Mouse (Mus musculus) layer of hippocampus, adult 2 months (tissue): ENCODE measurements around the gene Exd2. TPM values are rescaled to one million over a fixed set of nuclear protein-coding genes. Genes with fewer than 3 reads are reported as not detected.
"Not testable (repeated sequence)": the region's sequence is repeated elsewhere in the genome, so short reads cannot be mapped to it uniquely, and the experiment has no call there.

Source experiments
- DNase-seq, 2 experiments: peaks; one replicate each; pipeline ENCODE4 v3.0.0; 2022; ENCODE audit warnings: low spot score in 2 of 2
- H3K27ac ChIP-seq: fragments of 200-600 bp; 2 replicates; pipeline ENCODE4 v1.8.1; 2022
- H3K4me3 ChIP-seq: fragments of 200-600 bp; 2 replicates; pipeline ENCODE4 v1.8.1; 2022; ENCODE audit warnings: mild to moderate bottlenecking
- CTCF ChIP-seq: fragments of 200-600 bp; conservative IDR thresholded peaks from 2 replicates; pipeline ENCODE4 v1.8.1; 2022; ENCODE audit warnings: antibody characterized with exemption, mild to moderate bottlenecking, moderate library complexity
- total RNA-seq, 2 experiments: library from RNA; stranded (reverse); gene quantifications; 2 replicates each; pipeline ENCODE4 v1.2.3; 2021

The Exd2 gene
- total RNA-seq, 2 experiments from 2014 or later, result 105 to 122 TPM

DNA sequence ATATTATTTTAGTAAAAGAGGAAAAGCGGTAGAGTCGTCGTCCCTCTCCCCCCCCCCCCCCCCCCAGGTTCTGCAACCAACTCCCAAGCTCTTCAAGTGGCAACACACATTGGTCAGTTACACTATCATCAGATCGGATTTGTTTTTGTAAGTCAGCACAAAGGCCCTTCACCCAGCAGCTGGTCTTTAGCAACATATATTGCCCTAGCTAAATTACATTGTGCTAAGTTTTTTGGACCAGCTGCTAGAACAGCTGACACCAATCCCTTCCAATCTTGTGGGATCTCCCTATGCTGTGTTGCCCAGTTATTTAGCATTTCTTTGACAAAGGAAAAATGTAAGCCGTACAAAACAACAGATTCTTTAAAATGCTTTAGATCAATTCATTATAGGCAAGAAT is 4.9 kb upstream of the Exd2 start:
- no peak for DNase-seq
- no peak overlapping the region for H3K27ac ChIP-seq
- no peak overlapping the region for H3K4me3 ChIP-seq
- TF ChIP-seq CTCF, result no peak

DNA sequence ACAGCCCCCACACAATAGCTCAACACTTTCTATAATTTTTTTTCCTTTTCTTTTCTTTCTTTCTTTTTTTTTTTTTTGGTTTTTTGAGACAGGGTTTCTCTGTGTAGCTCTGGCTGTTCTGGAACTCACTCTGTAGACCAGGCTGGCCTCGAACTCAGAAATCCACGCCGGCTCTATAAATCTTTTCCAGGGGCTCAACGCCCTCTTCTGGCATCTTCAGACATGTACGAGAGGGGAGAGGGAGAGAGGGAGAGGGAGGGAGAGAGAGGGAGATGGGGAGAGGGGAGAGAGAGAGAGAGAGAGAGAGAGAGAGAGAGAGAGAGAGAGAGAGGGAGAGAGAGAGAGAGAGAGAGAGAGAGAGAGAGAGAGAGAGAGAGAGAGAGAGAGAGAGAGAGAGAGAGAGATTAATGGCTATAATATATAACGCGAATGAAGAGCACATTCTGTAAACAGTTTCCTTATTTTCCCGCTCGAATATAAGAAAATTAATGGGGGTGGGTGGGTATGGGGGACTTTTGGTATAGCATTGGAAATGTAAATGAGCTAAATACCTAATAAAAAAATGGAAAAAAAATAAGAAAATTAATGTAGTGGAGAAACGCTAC is 501 bp upstream of the Exd2 start:
- DNase-seq, result not testable (repeated sequence)
- peak overlapping the region; percentile 94 for H3K4me3 ChIP-seq
- peak overlapping the region; percentile 91 for H3K27ac ChIP-seq

- Histone ChIP-seq H3K27ac (peak overlapping the region; percentile 91), H3K4me3 (peak overlapping the region; percentile 94)
- no peak for DNase-seq
- TF ChIP-seq CTCF, result no peak
These were observed 873 bp downstream of the Exd2 start for GRCm38 (mm10) chr12:80463666-80464269.

DNA sequence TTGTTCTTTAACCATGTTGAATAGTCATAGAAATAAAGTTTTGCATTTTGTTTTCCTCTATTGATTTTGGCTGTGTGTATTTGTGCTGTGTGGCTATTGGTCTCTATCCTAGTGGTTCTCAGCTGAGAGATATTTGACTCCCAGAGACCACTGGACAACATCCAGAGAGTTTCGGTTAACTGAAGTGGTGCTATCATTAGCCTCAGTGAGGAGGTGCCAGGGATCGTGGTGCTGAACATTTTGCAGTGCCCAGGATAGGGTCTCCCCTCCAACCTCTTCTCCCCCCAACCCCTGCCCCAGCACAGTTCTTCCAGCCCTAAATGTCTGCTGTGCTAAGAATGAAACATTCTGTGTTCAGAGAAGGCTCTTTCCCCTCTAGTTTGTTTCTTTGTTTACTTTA is 7.3 kb downstream of the Exd2 start:
- TF ChIP-seq CTCF, result no peak
- no peak for DNase-seq
- no peak overlapping the region for H3K27ac ChIP-seq
- H3K4me3 ChIP-seq, result no peak overlapping the region

DNA sequence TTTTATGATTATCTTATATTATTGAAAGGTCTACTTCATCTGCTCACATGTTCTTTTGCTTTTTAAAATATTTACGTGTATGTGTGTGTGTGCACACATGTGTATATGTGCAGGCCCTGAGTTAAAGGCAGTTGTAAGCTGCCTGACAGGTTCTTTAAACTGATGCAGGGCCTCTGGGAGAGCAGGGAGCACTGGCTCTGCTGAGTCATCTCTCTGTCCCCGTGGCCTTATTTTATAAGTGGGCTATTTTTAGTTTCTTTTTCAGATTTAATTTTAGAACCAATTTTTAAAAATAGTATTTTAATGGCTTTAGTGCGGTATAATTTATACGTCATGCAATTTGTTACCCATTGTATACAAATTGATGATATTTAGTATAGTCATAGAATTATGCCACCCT is 9.0 kb downstream of the Exd2 start:
- Histone ChIP-seq H3K4me3 (no peak overlapping the region), H3K27ac (no peak overlapping the region)
- DNase-seq, result no peak
- no peak for TF ChIP-seq CTCF

DNA sequence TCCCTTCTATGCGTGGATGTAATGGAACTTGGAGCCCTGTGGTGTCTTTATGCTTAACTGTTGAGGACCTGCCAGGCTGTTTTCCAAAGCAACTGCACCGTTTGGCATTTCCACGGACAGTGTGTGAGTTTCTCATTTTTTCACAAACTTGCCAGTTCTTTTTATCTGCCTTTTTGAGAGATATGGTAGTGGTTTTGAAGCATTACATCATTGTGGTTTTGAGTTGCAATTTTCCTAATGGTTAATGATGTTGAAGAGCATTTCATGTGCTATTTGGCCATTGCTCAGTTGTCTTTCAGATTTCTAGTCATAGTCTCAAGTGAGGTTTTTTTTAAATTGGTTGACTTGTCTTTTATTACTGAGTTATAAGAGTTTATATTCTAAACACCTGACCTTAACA is 10.8 kb downstream of the Exd2 start:
- Histone ChIP-seq H3K4me3 (no peak overlapping the region), H3K27ac (no peak overlapping the region)
- no peak for TF ChIP-seq CTCF
- DNase-seq, result no peak

DNA sequence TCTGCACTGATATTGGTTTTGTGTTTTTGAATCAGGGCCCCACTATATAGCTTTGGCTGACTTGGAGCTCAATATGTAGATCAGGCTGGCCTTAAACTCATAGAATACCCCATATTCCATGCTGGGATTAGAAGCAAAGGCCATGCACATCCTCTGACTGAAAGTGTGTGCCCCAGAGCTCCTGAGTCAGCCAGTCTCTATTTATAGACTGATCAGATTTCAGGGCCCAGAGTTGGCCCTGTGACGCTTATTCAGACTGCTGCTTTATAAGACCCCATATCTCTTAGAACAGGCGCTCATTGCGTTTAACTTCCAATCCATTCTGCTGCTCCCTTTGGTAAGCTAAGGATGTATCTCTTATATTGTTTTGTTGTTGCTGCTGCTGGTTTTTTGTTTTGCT is 17.1 kb downstream of the Exd2 start:
- H3K4me3 ChIP-seq, result no peak overlapping the region
- H3K27ac ChIP-seq, result no peak overlapping the region
- DNase-seq, result no peak
- TF ChIP-seq CTCF, result no peak

GRCm38 (mm10) chr12:80483397-80483796 is 20.5 kb downstream of the Exd2 start:
- H3K4me3 ChIP-seq, result no peak overlapping the region
- DNase-seq, result no peak
- peak; percentile 40; the same call in 1 of the 2 replicates for TF ChIP-seq CTCF
- H3K27ac ChIP-seq, result no peak overlapping the region

GRCm38 (mm10) chr12:80493311-80493710 is 30.4 kb downstream of the Exd2 start:
- DNase-seq, result no peak
- H3K27ac ChIP-seq, result no peak overlapping the region
- TF ChIP-seq CTCF, result peak; percentile 38
- no peak overlapping the region for H3K4me3 ChIP-seq

DNA sequence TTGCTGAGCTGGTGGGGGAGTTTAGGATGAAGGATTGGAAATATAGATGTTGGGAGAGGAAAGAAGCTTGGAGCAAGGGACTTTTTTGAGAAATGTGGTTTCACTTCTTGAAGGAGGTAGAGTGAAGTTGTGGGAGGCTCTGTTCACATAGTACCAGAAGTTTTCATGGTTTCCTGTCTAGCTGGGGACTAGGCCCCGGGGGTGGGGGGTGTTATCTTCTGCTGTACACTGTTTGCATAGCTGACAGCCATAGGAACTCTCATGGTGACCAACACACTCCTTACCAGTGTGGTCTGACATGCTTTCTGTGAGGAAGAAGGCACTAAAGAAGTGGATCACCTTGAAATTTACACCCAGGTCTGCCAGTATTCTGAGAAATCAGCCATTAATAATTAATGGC is 32.8 kb downstream of the Exd2 start:
- H3K27ac ChIP-seq, result no peak overlapping the region
- no peak for DNase-seq
- H3K4me3 ChIP-seq, result no peak overlapping the region
- TF ChIP-seq CTCF, result no peak

GRCm38 (mm10) chr12:80498356-80498755 is 35.5 kb downstream of the Exd2 start:
- TF ChIP-seq CTCF, result peak; percentile 77
- no peak overlapping the region for H3K27ac ChIP-seq
- no peak overlapping the region for H3K4me3 ChIP-seq
- no peak for DNase-seq

GRCm38 (mm10) chr12:80500506-80500905 is 37.6 kb downstream of the Exd2 start:
- no peak for TF ChIP-seq CTCF
- no peak overlapping the region for H3K27ac ChIP-seq
- no peak overlapping the region for H3K4me3 ChIP-seq
- DNase-seq, result no peak

GRCm38 (mm10) chr12:80504718-80505117 is 41.8 kb downstream of the Exd2 start:
- no peak overlapping the region for H3K4me3 ChIP-seq
- no peak for DNase-seq
- H3K27ac ChIP-seq, result no peak overlapping the region
- no peak for TF ChIP-seq CTCF

DNA sequence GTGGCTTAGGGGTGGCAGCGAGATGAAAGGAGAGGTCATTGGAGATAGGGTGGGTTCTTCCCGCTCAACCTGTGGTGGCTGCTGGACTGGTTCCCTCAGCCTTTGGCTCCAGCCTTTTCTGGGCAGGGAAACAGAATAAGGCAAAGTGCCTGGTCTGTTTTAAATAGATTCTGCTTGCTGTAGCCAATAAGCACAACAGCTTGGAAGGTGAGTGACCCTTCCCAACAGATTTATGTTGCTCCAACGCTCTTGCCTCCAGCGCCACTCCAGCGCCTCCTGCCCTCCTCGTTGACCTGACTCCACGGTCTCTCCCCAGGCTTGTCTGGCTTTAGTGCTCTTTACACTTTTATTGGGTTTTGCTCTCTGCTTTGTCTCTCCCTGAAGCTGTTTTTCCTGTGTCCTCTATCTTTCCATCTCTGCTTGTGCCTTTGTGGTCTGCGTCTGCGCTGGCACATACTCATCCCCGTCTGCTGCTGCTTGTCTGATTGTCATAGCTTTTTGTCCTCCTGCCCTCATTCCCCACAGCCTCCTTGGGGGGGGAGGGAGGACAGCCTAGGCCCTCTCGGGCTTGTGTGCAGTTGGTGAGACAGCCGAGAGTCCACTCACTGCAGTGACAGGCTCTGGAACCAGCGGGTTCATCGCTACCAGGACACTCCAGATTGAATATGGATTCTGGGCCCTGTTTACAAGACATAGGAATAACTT is 44.3 kb downstream of the Exd2 start:
- no peak for DNase-seq
- no peak for TF ChIP-seq CTCF
- H3K4me3 ChIP-seq, result no peak overlapping the region
- no peak overlapping the region for H3K27ac ChIP-seq
